Mouse (Mus musculus) intestine, postnatal 0 days (tissue): Measurements from ENCODE around the gene Rtp4. TPM values are rescaled to one million over a fixed set of nuclear protein-coding genes. Genes with fewer than 3 reads are reported as not detected.

Source experiments
- ATAC-seq: fragments of 200-750 bp; cut with Nextera tagmentation; 2 replicates; pipeline ENCODE4 v1.8.0; 2017; ENCODE audit warnings: mild to moderate bottlenecking, moderate TSS enrichment, moderate library complexity
- H3K27ac ChIP-seq: fragments of 300-500 bp; sonication (generic); 2 replicates; pipeline ENCODE4 v1.5.1; 2014; ENCODE audit warnings: mild to moderate bottlenecking, low read depth, low read length, moderate library complexity
- H3K27me3 ChIP-seq: fragments of 300-500 bp; sonication (generic); replicated peaks from 2 replicates; pipeline ENCODE4 v1.6.1; 2014; ENCODE audit warnings: low read length, mixed read lengths; ENCODE audit not compliant: control insufficient read depth, insufficient read depth
- H3K36me3 ChIP-seq: fragments of 300-500 bp; sonication (generic); 2 replicates; pipeline ENCODE4 v1.6.1; 2014; ENCODE audit warnings: mild to moderate bottlenecking, moderate library complexity; ENCODE audit not compliant: control insufficient read depth, insufficient read depth
- H3K4me1 ChIP-seq: fragments of 300-500 bp; sonication (generic); replicated peaks from 2 replicates; pipeline ENCODE4 v1.6.1; 2014; ENCODE audit warnings: antibody characterized with exemption, low read length, mixed read lengths; ENCODE audit not compliant: control insufficient read depth, insufficient read depth
- H3K4me2 ChIP-seq: fragments of 300-500 bp; sonication (generic); replicated peaks from 2 replicates; pipeline ENCODE4 v1.6.1; 2014; ENCODE audit warnings: low read depth, mild to moderate bottlenecking, moderate library complexity
- H3K4me3 ChIP-seq: fragments of 300-500 bp; sonication (generic); 2 replicates; pipeline ENCODE4 v1.5.1; 2014; ENCODE audit warnings: low read depth, low read length
- H3K9ac ChIP-seq: fragments of 300-500 bp; sonication (generic); 2 replicates; pipeline ENCODE4 v1.6.1; 2014; ENCODE audit warnings: mild to moderate bottlenecking, low read depth, low read length
- H3K9me3 ChIP-seq: fragments of 300-500 bp; sonication (generic); 2 replicates; pipeline ENCODE4 v1.6.1; 2016; ENCODE audit warnings: mixed run types; ENCODE audit not compliant: control insufficient read depth
- CTCF ChIP-seq: sonication (generic); IDR thresholded peaks from 2 replicates; pipeline ENCODE4 v1.5.1; 2016; ENCODE audit warnings: low read depth, mild to moderate bottlenecking, control low read depth, antibody characterized with exemption, moderate library complexity
- WGBS: fragments of 180-500 bp; shearing (Covaris S2); extraction: QIAGEN DNeasy Blood & Tissue Kit; methylation state at CpG from one replicate; pipeline ENCODE4 v1.1.7; 2014; 5-methylcytosine and 5-hydroxymethylcytosine counted together
- polyA plus RNA-seq: library from polyadenylated mRNA; unstranded; fragments of >200 nt; fragmentation: Nextera tagmentation; extraction: Ambion mirVana; gene quantifications from 2 replicates; pipeline ENCODE4 v1.2.1, GENCODE M21; 2015

Gene Rtp4
- polyA plus RNA-seq, 1 experiment from 2014 or later = 112 TPM

DNA sequence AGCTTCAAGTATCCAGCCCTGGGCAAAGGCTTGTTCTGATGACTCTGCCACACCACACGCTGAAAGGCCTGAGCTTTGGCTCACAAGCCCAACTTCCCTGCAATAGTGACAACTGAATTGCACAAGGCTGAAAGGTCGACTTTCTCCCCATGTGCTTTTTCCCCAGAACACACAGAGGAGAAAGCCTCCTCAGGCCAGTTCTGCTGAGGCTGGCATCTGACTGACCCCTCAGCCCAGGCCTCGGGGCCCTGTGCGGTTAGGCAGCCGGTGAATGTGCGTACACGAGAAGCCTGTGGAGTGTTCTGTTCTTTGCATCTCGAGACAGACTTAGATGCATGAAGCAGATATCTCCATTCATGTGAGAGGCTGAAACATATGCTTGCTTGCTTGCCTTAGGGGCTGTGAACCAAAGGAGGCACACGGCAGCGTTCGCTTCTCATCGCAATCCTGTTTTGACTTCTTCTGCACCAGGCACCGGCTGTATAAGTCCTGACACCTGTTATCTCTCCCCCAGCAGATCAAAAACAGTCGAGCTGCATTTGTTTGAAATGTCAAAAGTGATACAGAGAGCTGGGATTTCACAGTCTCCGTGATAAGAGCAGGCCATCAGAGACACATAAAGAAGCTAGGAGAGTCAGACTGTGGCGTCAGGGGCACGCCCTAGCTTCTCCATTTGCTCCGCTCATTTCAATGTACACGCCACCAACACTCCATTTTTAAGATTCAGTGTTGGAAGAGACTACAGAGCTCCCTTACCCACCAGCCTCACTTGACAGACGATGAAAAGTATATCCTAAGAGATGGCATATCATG is 2.1 kb upstream of the Rtp4 start:
- no peaks in the 10 kb centered on the region for H3K36me3 ChIP-seq
- TF ChIP-seq CTCF = no peak
- no peaks in the 10 kb centered on the region for H3K4me1 ChIP-seq
- no peak overlapping the region for H3K27ac ChIP-seq
- no peaks in the 10 kb centered on the region for H3K9me3 ChIP-seq
- H3K9ac ChIP-seq = no peak overlapping the region
- H3K4me3 ChIP-seq = no peak overlapping the region
- no peak overlapping the region for H3K4me2 ChIP-seq
- no peaks in the 10 kb centered on the region for H3K27me3 ChIP-seq
- ATAC-seq = no peak
- 65% methylated on average over 20 of the region's 20 CpGs for WGBS

- no peak for TF ChIP-seq CTCF
- H3K9me3 ChIP-seq = no peaks in the 10 kb centered on the region
- H3K9ac ChIP-seq = no peak overlapping the region
- no peak overlapping the region for H3K4me3 ChIP-seq
- no peak overlapping the region for H3K4me2 ChIP-seq
- WGBS = 77% methylated on average over 10 of the region's 10 CpGs
- no peaks in the 10 kb centered on the region for H3K27me3 ChIP-seq
- no peak overlapping the region for H3K27ac ChIP-seq
- no peak for ATAC-seq
- H3K4me1 ChIP-seq = no peaks in the 10 kb centered on the region
- H3K36me3 ChIP-seq = no peaks in the 10 kb centered on the region
Measured at GRCm38 (mm10) chr16:23518567-23519369, 1.3 kb upstream of the Rtp4 start.

- Histone ChIP-seq H3K27me3 (no peaks in the 10 kb centered on the region), H3K36me3 (no peaks in the 10 kb centered on the region), H3K9ac (no peak overlapping the region), H3K4me2 (peak overlapping the region; percentile 47), H3K9me3 (no peaks in the 10 kb centered on the region), H3K4me3 (no peak overlapping the region; the same call in 1 of the 2 replicates), H3K4me1 (no peaks in the 10 kb centered on the region), H3K27ac (no peak overlapping the region)
- ATAC-seq = no peak
- TF ChIP-seq CTCF = no peak
- 29% methylated on average over 1 of the region's 1 CpGs for WGBS
Measured at GRCm38 (mm10) chr16:23519771-23520170, 320 bp upstream of the Rtp4 start.

GRCm38 (mm10) chr16:23521092-23521491 is 1.0 kb downstream of the Rtp4 start:
- H3K4me2 ChIP-seq = no peak overlapping the region
- TF ChIP-seq CTCF = no peak
- H3K9ac ChIP-seq = no peak overlapping the region
- no peak overlapping the region for H3K27ac ChIP-seq
- no peaks in the 10 kb centered on the region for H3K27me3 ChIP-seq
- H3K9me3 ChIP-seq = no peaks in the 10 kb centered on the region
- no peak for ATAC-seq
- H3K4me1 ChIP-seq = no peaks in the 10 kb centered on the region
- no peak overlapping the region for H3K4me3 ChIP-seq
- WGBS = 38% methylated on average over 5 of the region's 5 CpGs
- no peaks in the 10 kb centered on the region for H3K36me3 ChIP-seq

DNA sequence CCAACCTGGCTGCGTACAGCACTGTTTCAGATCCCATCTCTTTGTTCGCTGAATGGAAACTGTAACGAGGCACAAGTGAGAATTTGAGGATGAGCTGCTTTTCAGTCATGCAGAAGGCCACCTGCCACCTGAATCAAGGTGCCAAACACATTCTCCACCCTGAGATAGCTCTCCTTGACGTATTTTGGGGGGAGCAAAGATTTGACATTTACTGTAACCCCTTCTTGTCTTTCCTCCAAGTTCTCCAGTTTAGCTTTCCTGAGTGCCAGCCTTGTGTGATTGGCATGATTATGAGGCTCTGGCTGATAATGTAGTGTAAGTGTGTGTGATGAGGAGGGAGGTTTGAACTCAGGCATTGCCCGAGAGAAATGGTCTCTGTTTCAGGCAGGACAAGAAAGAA is 2.0 kb downstream of the Rtp4 start:
- H3K36me3 ChIP-seq = no peaks in the 10 kb centered on the region
- no peak for ATAC-seq
- H3K4me1 ChIP-seq = no peaks in the 10 kb centered on the region
- no peak overlapping the region for H3K4me2 ChIP-seq
- no peak overlapping the region for H3K4me3 ChIP-seq
- no peak overlapping the region for H3K9ac ChIP-seq
- no peaks in the 10 kb centered on the region for H3K9me3 ChIP-seq
- no peak for TF ChIP-seq CTCF
- WGBS = 90% methylated on average over 5 of the region's 5 CpGs
- no peaks in the 10 kb centered on the region for H3K27me3 ChIP-seq
- H3K27ac ChIP-seq = no peak overlapping the region

DNA sequence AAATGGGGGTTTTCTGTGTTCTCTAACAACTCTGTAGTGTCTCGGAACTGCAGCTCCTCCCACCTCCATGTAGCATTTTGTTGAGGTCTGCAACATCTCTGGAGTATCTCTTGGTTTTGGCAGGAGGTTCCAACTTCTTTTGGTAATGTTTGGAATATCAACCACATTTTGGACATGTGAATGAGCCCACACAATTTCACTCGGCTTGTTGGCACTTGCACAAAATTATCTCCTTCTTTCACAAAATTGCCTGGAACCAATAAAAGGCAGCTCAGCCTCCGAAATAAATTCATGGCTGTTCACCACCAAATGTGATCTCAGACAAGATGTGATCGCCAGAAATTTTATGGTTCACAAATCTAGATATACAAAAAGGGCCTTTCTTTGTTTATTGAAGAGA is 9.1 kb downstream of the Rtp4 start:
- no peak for TF ChIP-seq CTCF

More for the DNA sequence above, 9.1 kb downstream of the Rtp4 start:
- no peak overlapping the region for H3K4me3 ChIP-seq
- no peak overlapping the region for H3K4me2 ChIP-seq
- no peaks in the 10 kb centered on the region for H3K9me3 ChIP-seq
- H3K9ac ChIP-seq = no peak overlapping the region
- no peak for ATAC-seq
- H3K4me1 ChIP-seq = no peaks in the 10 kb centered on the region
- no peaks in the 10 kb centered on the region for H3K36me3 ChIP-seq
- H3K27ac ChIP-seq = no peak overlapping the region
- 66% methylated on average over 4 of the region's 4 CpGs for WGBS
- H3K27me3 ChIP-seq = no peaks in the 10 kb centered on the region
